Comparison of ENCODE assay signal across 25 mouse cellular contexts in the genomic region with DNA sequence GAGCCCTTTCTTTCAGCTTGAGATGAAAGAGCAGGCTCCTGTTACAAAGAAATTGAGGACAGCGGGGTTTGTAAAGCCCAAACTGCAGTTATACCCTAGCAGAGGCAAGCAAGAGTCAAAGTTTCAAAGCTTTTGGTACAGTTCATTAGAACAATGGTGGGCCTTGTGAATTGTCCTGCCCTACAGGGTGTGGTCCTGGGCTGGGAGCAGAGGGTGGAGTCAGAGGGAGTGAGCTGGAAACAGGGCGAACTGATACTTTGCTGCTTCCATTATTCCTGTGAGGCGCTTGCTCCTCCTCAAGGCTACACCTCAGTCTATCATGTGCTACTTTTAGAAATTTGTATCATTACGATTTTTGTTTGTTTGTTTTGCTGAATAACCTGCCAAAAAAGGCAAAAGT. TPM values are rescaled to one million over a fixed set of nuclear protein-coding genes. Genes with fewer than 3 reads are reported as not detected.
"Had no signal": no experiment of that assay in that cellular context is flagged by ENCODE, and none has a peak within 500 bp of the region (broad histone marks: within the 10 kb centered on the region; RNA-seq: fewer than 3 reads in every experiment).

No protein-coding gene starts in this region.

- H3K9ac ChIP-seq: limb, embryonic 13.5 days; liver, embryonic 12.5 days; liver, embryonic 15.5 days; lung, embryonic 15.5 days; neural tube, embryonic 13.5 days; stomach, embryonic 15.5 days had no signal

- H3K36me3 ChIP-seq: limb, embryonic 10.5 days; limb, embryonic 13.5 days; liver, embryonic 12.5 days; liver, embryonic 15.5 days; lung, embryonic 15.5 days; stomach, embryonic 15.5 days had no signal

- DNase-seq: kidney, adult 2 months; kidney, postnatal 25 days; liver; lung, adult 18-20 months; lung, postnatal 10 days; lung, postnatal 36 days; retina, postnatal 1 day; right cerebral cortex, postnatal 25 days; spleen, adult 18-20 months; thymus, adult 18-20 months; thymus, postnatal 36 days had no signal

- H3K4me3 ChIP-seq: limb, embryonic 10.5 days; limb, embryonic 13.5 days; liver, embryonic 12.5 days; liver, embryonic 15.5 days; lung, embryonic 15.5 days; myocyte; neural tube, embryonic 13.5 days; stomach, embryonic 15.5 days had no signal

- H3K27me3 ChIP-seq: limb, embryonic 13.5 days; liver, embryonic 12.5 days; liver, embryonic 15.5 days; lung, embryonic 15.5 days; neural tube, embryonic 13.5 days; stomach, embryonic 15.5 days had no signal

- H3K4me2 ChIP-seq: limb, embryonic 13.5 days; liver, embryonic 12.5 days; liver, embryonic 15.5 days; lung, embryonic 15.5 days; midbrain, embryonic 11.5 days; neural tube, embryonic 13.5 days; stomach, embryonic 15.5 days had no signal

- ATAC-seq: liver, embryonic 12.5 days; midbrain, embryonic 16.5 days had no signal

- H3K4me1 ChIP-seq: limb, embryonic 10.5 days; limb, embryonic 13.5 days; lung, embryonic 15.5 days; neural tube, embryonic 13.5 days; stomach, embryonic 15.5 days had no signal

- H3K9me3 ChIP-seq: limb, embryonic 10.5 days; limb, embryonic 13.5 days; liver, embryonic 12.5 days; liver, embryonic 15.5 days; lung, embryonic 15.5 days; neural tube, embryonic 13.5 days; stomach, embryonic 15.5 days had no signal

- H3K27ac ChIP-seq: kidney, postnatal 0 days; limb, embryonic 10.5 days; limb, embryonic 13.5 days; liver, embryonic 12.5 days; liver, embryonic 15.5 days; lung, embryonic 15.5 days; neural tube, embryonic 13.5 days; stomach, embryonic 15.5 days had no signal

RNA-seq across cellular contexts. Expression of a gene that starts 45.7 kb away (rescaled TPM):
- total RNA-seq: layer of hippocampus, postnatal 14 days; left cerebral cortex, adult 8-10 months had no signal
- polyA plus RNA-seq: myocyte; testis, adult 2 months had no signal
